Mouse (Mus musculus) hindbrain, postnatal 0 days (tissue): Measurements from ENCODE around the gene Gadl1. TPM values are rescaled to one million over a fixed set of nuclear protein-coding genes. Genes with fewer than 3 reads are reported as not detected.
A peak's percentile ranks its signal among the peaks of the same experiment; 100 is the strongest.
"Not testable (repeated sequence)": the region's sequence is repeated elsewhere in the genome, so short reads cannot be mapped to it uniquely, and the experiment has no call there.

Source experiments
- ATAC-seq: fragments of 200-750 bp; cut with Nextera tagmentation; 2 replicates; pipeline ENCODE4 v1.8.0; 2017; ENCODE audit warnings: mild to moderate bottlenecking, moderate TSS enrichment, moderate library complexity
- DNase-seq: peaks from one replicate; pipeline ENCODE4 v3.0.0-alpha.2; 2015; ENCODE audit warnings: low spot score
- H3K27ac ChIP-seq: fragments of 300-500 bp; sonication (generic); 2 replicates; pipeline ENCODE4 v1.5.1; 2014; ENCODE audit warnings: mild to moderate bottlenecking
- H3K27me3 ChIP-seq: fragments of 300-500 bp; sonication (generic); 2 replicates; pipeline ENCODE4 v1.6.1; 2014; ENCODE audit warnings: low read length, mixed read lengths; ENCODE audit not compliant: insufficient read depth
- H3K36me3 ChIP-seq: fragments of 300-500 bp; sonication (generic); 2 replicates; pipeline ENCODE4 v1.6.1; 2014; ENCODE audit warnings: low read length, mixed read lengths; ENCODE audit not compliant: insufficient read depth
- H3K4me1 ChIP-seq: fragments of 300-500 bp; sonication (generic); 2 replicates; pipeline ENCODE4 v1.6.1; 2014; ENCODE audit warnings: antibody characterized with exemption, low read length, mixed read lengths; ENCODE audit not compliant: insufficient read depth
- H3K4me2 ChIP-seq: fragments of 300-500 bp; sonication (generic); 2 replicates; pipeline ENCODE4 v1.6.1; 2014; ENCODE audit warnings: low read depth, mild to moderate bottlenecking, low read length, moderate library complexity, mixed read lengths
- H3K4me3 ChIP-seq: fragments of 300-500 bp; sonication (generic); 2 replicates; pipeline ENCODE4 v1.5.1; 2014; ENCODE audit warnings: low read length
- H3K9ac ChIP-seq: fragments of 300-500 bp; sonication (generic); replicated peaks from 2 replicates; pipeline ENCODE4 v1.6.1; 2014; ENCODE audit warnings: mild to moderate bottlenecking, low read length, moderate library complexity, mixed read lengths
- H3K9me3 ChIP-seq: fragments of 300-500 bp; sonication (generic); 2 replicates; pipeline ENCODE4 v1.6.1; 2016; ENCODE audit warnings: low read length, mixed read lengths
- CTCF ChIP-seq: IDR thresholded peaks from 2 replicates; pipeline ENCODE4 v1.5.1; 2016; ENCODE audit warnings: antibody characterized with exemption, control low read depth, low read depth
- WGBS: fragments of 180-500 bp; shearing (Covaris S2); extraction: QIAGEN DNeasy Blood & Tissue Kit; methylation state at CpG from one replicate; pipeline ENCODE4 v1.1.7; 2014; 5-methylcytosine and 5-hydroxymethylcytosine counted together
- polyA plus RNA-seq: library from polyadenylated mRNA; unstranded; fragments of >200 nt; fragmentation: Nextera tagmentation; extraction: Ambion mirVana; gene quantifications from 2 replicates; pipeline ENCODE4 v1.2.1, GENCODE M21; 2015
- total RNA-seq: library from RNA; depleted of rRNA; stranded (reverse); fragments of >200 nt; gene quantifications from 2 replicates; pipeline ENCODE4 v1.2.3, GENCODE M21; 2014

Gadl1 gene
- total and polyA plus RNA-seq, 2 experiments from 2014 or later = 0.24 TPM; not detected in 1

- DNase-seq (no peak), ATAC-seq (no peak)
- Histone ChIP-seq H3K9me3 (no peaks in the 10 kb centered on the region), H3K4me1 (no peaks in the 10 kb centered on the region), H3K36me3 (no peaks in the 10 kb centered on the region), H3K4me2 (no peak overlapping the region), H3K27ac (no peak overlapping the region), H3K4me3 (no peak overlapping the region), H3K27me3 (no peaks in the 10 kb centered on the region), H3K9ac (no peak overlapping the region)
- TF ChIP-seq CTCF = no peak
- WGBS = 68% methylated on average over 5 of the region's 5 CpGs
Measured at GRCm38 (mm10) chr9:116032711-116033110, 123.5 kb downstream of the Gadl1 start.

DNA sequence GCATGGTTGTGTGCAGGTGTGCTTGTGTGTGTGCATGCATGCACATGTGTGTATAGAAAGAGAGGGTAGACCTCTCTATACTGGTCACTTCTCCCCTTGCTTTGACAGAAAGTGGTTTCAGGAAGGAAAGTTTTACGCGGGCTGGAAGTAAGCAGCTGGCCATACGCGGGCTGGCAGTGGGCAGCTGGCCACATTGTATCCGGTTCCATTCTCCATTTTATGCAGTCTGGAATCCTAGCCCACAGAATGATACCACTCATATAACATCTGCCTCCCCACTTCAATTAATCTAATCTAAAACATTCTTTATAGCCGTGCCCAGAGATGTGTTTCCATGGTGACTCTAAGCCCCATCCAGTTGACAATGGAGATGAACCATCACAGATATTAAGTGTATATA lies 129.0 kb downstream of the Gadl1 start:
- DNase-seq (no peak), ATAC-seq (no peak)
- H3K4me3 ChIP-seq = no peak overlapping the region
- no peak overlapping the region for H3K9ac ChIP-seq
- H3K4me2 ChIP-seq = no peak overlapping the region
- no peak for TF ChIP-seq CTCF
- no peaks in the 10 kb centered on the region for H3K36me3 ChIP-seq
- no peaks in the 10 kb centered on the region for H3K9me3 ChIP-seq
- no peaks in the 10 kb centered on the region for H3K4me1 ChIP-seq
- WGBS = 70% methylated on average over 6 of the region's 6 CpGs
- no peak overlapping the region for H3K27ac ChIP-seq
- no peaks in the 10 kb centered on the region for H3K27me3 ChIP-seq

- 86% methylated on average over 4 of the region's 4 CpGs for WGBS
- H3K4me1 ChIP-seq = no peaks in the 10 kb centered on the region
Measured at GRCm38 (mm10) chr9:116039981-116040380, 130.7 kb downstream of the Gadl1 start.

GRCm38 (mm10) chr9:116040852-116041251 lies 131.6 kb downstream of the Gadl1 start:
- H3K9ac ChIP-seq, H3K27me3 ChIP-seq, H3K27ac ChIP-seq, H3K4me3 ChIP-seq, H3K4me1 ChIP-seq, DNase-seq, H3K9me3 ChIP-seq, H3K36me3 ChIP-seq, ATAC-seq, H3K4me2 ChIP-seq: not testable (repeated sequence)
- WGBS = 94% methylated on average over 14 of the region's 14 CpGs

More at GRCm38 (mm10) chr9:116039981-116040380, 130.7 kb downstream of the Gadl1 start:
- Histone ChIP-seq H3K27me3 (no peaks in the 10 kb centered on the region), H3K27ac (no peak overlapping the region), H3K4me2 (no peak overlapping the region), H3K4me3 (no peak overlapping the region), H3K9me3 (no peaks in the 10 kb centered on the region), H3K9ac (no peak overlapping the region), H3K36me3 (no peaks in the 10 kb centered on the region)
- ATAC-seq (no peak), DNase-seq (no peak)
- TF ChIP-seq CTCF = no peak

GRCm38 (mm10) chr9:116041369-116041768 lies 132.1 kb downstream of the Gadl1 start:
- Histone ChIP-seq H3K27me3 (no peaks in the 10 kb centered on the region), H3K9ac (no peak overlapping the region), H3K4me2 (no peak overlapping the region), H3K36me3 (no peaks in the 10 kb centered on the region), H3K27ac (no peak overlapping the region), H3K4me1 (no peaks in the 10 kb centered on the region), H3K9me3 (no peaks in the 10 kb centered on the region), H3K4me3 (no peak overlapping the region)
- WGBS = 68% methylated on average over 4 of the region's 4 CpGs
- no peak for ATAC-seq
- TF ChIP-seq CTCF = no peak
- no peak for DNase-seq

- 2% methylated on average over 3 of the region's 3 CpGs for WGBS
- Histone ChIP-seq H3K9ac (no peak overlapping the region), H3K4me2 (no peak overlapping the region), H3K9me3 (no peaks in the 10 kb centered on the region), H3K36me3 (no peaks in the 10 kb centered on the region), H3K4me1 (no peaks in the 10 kb centered on the region), H3K4me3 (no peak overlapping the region), H3K27me3 (no peaks in the 10 kb centered on the region), H3K27ac (no peak overlapping the region)
- DNase-seq (peak; percentile 91), ATAC-seq (no peak)
- TF ChIP-seq CTCF = peak; percentile 96
Measured at GRCm38 (mm10) chr9:116041787-116042186, 132.5 kb downstream of the Gadl1 start.

DNA sequence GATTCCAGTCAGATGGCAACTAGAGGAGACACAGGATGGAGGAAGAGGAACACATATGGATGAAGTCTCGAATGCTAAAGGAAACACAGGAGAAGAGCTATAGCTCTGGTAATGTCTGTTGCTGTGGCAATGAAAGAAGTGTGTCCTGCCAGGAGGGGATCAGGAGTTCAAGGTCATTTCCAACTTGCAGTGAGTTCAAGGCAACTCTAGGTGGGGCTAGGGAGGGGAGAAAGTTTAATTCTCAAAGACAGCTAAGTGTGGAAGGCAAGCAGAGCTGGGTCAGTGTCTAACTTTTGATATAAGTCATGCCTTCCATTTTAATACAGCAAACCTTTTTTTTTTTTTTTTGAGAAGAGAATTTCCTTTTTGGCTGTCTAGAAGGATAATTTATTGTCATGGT lies 140.7 kb downstream of the Gadl1 start:
- DNase-seq (no peak), ATAC-seq (no peak)
- WGBS = 87% methylated on average over 1 of the region's 1 CpGs
- no peaks in the 10 kb centered on the region for H3K36me3 ChIP-seq
- no peaks in the 10 kb centered on the region for H3K27me3 ChIP-seq
- H3K9me3 ChIP-seq = no peaks in the 10 kb centered on the region
- no peak overlapping the region for H3K4me3 ChIP-seq
- H3K9ac ChIP-seq = no peak overlapping the region
- H3K4me2 ChIP-seq = no peak overlapping the region
- no peak for TF ChIP-seq CTCF
- H3K4me1 ChIP-seq = no peaks in the 10 kb centered on the region
- no peak overlapping the region for H3K27ac ChIP-seq

GRCm38 (mm10) chr9:116053976-116054375 lies 144.7 kb downstream of the Gadl1 start:
- Histone ChIP-seq H3K4me3 (no peak overlapping the region), H3K9ac (no peak overlapping the region), H3K27me3 (no peaks in the 10 kb centered on the region), H3K4me2 (no peak overlapping the region), H3K27ac (no peak overlapping the region), H3K4me1 (no peaks in the 10 kb centered on the region), H3K9me3 (no peaks in the 10 kb centered on the region), H3K36me3 (no peaks in the 10 kb centered on the region)
- ATAC-seq = no peak
- TF ChIP-seq CTCF = no peak
- WGBS = 78% methylated on average over 8 of the region's 8 CpGs
- DNase-seq = no peak
